Comparison of ENCODE assay signal across 8 mouse cellular contexts in the genomic region with DNA sequence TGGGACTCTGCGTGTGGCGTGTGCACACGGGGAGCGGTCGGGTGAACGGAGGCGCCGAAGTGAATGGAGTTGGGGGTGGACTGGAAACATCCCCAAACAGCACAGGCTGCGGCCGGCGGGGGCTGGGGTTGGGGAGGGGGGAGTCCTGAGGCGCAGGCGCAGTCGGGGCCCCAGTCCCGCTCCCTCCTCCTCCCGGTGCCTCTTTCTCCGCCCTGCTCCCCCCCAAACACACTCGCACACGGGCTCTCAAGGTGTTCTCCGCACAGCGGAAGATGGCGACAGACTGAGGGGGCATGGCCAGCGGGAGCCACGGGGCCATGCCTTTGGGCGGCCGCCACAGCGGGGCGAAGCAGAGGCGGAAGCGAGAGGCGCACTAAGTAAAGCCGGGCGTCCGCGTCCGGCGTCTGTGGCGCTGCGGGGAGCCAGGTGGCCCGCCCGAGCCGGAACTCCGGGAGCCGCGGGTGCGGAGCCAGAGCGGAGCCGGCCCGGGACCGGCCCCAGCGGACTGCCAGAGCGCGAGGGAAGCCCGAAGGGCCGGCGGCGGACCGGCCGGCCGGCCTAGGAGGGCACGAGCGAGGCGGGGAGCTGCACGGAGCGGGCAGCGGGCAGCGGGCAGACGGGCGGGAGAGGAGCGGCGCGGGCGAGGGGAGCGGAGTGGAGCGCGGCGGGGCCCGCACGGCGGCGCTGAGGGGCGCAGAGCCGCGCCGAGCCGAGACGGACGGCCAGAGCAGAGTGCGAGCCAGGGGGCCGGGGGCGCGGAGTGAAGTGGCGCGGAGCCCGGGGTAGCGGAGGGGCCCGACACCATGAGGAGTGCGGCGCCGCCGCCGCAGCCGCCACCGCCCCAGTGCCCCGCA. TPM values are rescaled to one million over a fixed set of nuclear protein-coding genes. Genes with fewer than 3 reads are reported as not detected.
A peak's percentile ranks its signal among the peaks of the same experiment; 100 is the strongest.
DNase-seq lines count a peak whose midpoint lies in the region; ATAC-seq lines count a peak whose summit lies in the region.
"Had no signal": no experiment of that assay in that cellular context is flagged by ENCODE, and none has a peak within 500 bp of the region (broad histone marks: within the 10 kb centered on the region; RNA-seq: fewer than 3 reads in every experiment).

No protein-coding gene starts in this region.

- H3K27ac ChIP-seq in embryonic facial prominence, embryonic 15.5 days (replicated peaks), result no peak overlapping the region
- H3K27ac ChIP-seq in limb, embryonic 10.5 days, result peak overlapping the region; percentile 53
- H3K27ac ChIP-seq in neural tube, embryonic 11.5 days (ENCODE audit: low read depth, low read length), result peak overlapping the region; percentile 34; the same call in 1 of the 2 replicates

- H3K4me3 ChIP-seq in embryonic facial prominence, embryonic 15.5 days (replicated peaks), result peak overlapping the region; percentile 53
- H3K4me3 ChIP-seq in limb, embryonic 10.5 days, result peak overlapping the region; percentile 58
- H3K4me3 ChIP-seq in neural tube, embryonic 11.5 days (ENCODE audit: low read depth, low read length), result peak overlapping the region; percentile 52
- H3K4me3 ChIP-seq: erythroblast, embryonic 14.5 days had no signal

- peak; percentile 72; the same call in 1 of the 2 replicates for ATAC-seq in embryonic facial prominence, embryonic 15.5 days (ENCODE audit: insufficient number of reproducible peaks, low FRiP score, low TSS enrichment, low read depth)
- peak; percentile 71 for ATAC-seq in neural tube, embryonic 11.5 days (ENCODE audit: insufficient read depth, low FRiP score, low TSS enrichment)

- 20% methylated on average over 62 of the region's 105 CpGs for WGBS in embryonic facial prominence, embryonic 15.5 days
- 40% methylated on average over 95 of the region's 105 CpGs for WGBS in limb, embryonic 10.5 days
- WGBS in neural tube, embryonic 11.5 days, result 21% methylated on average over 43 of the region's 105 CpGs

- peak; percentile 38 for DNase-seq in MN1 (ENCODE audit: low spot score)
- DNase-seq in adrenal gland, adult 8-10 months, result peak; percentile 11
- peak; percentile 27 for DNase-seq in kidney, adult 11 months
- peak; percentile 62 for DNase-seq in limb, embryonic 10.5 days (ENCODE audit: low spot score)
- DNase-seq in neural tube, embryonic 11.5 days (ENCODE audit: low spot score), result peak; percentile 64
- DNase-seq in urinary bladder, adult 2 months (ENCODE audit: low spot score), result no peak

- H3K9me3 ChIP-seq in embryonic facial prominence, embryonic 15.5 days (replicated peaks), result no peaks in the 10 kb centered on the region
- H3K9me3 ChIP-seq in limb, embryonic 10.5 days (replicated peaks), result no peaks in the 10 kb centered on the region
- no peaks in the 10 kb centered on the region for H3K9me3 ChIP-seq in neural tube, embryonic 11.5 days (ENCODE audit: control insufficient read depth, low read length)

- H3K9ac ChIP-seq in embryonic facial prominence, embryonic 15.5 days, result no peak overlapping the region; the same call in 1 of the 2 replicates
- peak overlapping the region; percentile 54 for H3K9ac ChIP-seq in neural tube, embryonic 11.5 days (ENCODE audit: low read length)

- peaks cover 50% of the 10 kb centered on the region for H3K27me3 ChIP-seq in embryonic facial prominence, embryonic 15.5 days
- H3K27me3 ChIP-seq in limb, embryonic 10.5 days (ENCODE audit: low read depth, poor library complexity, severe bottlenecking), result peaks cover 92% of the 10 kb centered on the region
- H3K27me3 ChIP-seq in neural tube, embryonic 11.5 days (ENCODE audit: control insufficient read depth, insufficient read depth, low read length), result peaks cover 8% of the 10 kb centered on the region

- H3K36me3 ChIP-seq in embryonic facial prominence, embryonic 15.5 days, result no peaks in the 10 kb centered on the region
- H3K36me3 ChIP-seq in limb, embryonic 10.5 days, result no peaks in the 10 kb centered on the region
- H3K36me3 ChIP-seq in neural tube, embryonic 11.5 days (ENCODE audit: control insufficient read depth, insufficient read depth, low read length), result no peaks in the 10 kb centered on the region

- peak overlapping the region; percentile 71 for H3K4me2 ChIP-seq in embryonic facial prominence, embryonic 15.5 days (replicated peaks)
- H3K4me2 ChIP-seq in neural tube, embryonic 11.5 days (ENCODE audit: low read depth), result peak overlapping the region; percentile 58

- H3K4me1 ChIP-seq in embryonic facial prominence, embryonic 15.5 days, result 0 out of 2 replicates have a peak, but pooled peaks cover 5% of the 10 kb centered on the region
- peaks cover 12% of the 10 kb centered on the region for H3K4me1 ChIP-seq in limb, embryonic 10.5 days
- no peaks in the 10 kb centered on the region for H3K4me1 ChIP-seq in neural tube, embryonic 11.5 days (ENCODE audit: control insufficient read depth, insufficient read depth, low read length)

RNA-seq across cellular contexts. Expression of a gene that starts 0.7 kb away (rescaled TPM):
- 1 to 10 TPM; 4.3 to 6.0 (median 5.1) TPM for total RNA-seq in adrenal gland, adult 8-10 months (2022)
- polyA plus RNA-seq in embryonic facial prominence, embryonic 15.5 days (2015; fragmentation: Nextera tagmentation; extraction: Ambion mirVana), result 0.39 and 0.47 TPM in 2 replicates
- polyA plus RNA-seq in limb, embryonic 10.5 days (2016; fragmentation: Nextera tagmentation; extraction: Ambion mirVana), result 0.13 and 0.14 TPM in 2 replicates
- 1.0 and 1.6 TPM in 2 replicates for polyA plus RNA-seq in neural tube, embryonic 11.5 days (2014; fragmentation: Nextera tagmentation; extraction: Ambion mirVana)
- polyA plus RNA-seq in urinary bladder, adult 2 months (2012; rRNA removed), result 0.08 and 0.13 TPM in 2 replicates
- polyA plus RNA-seq: erythroblast, embryonic 14.5 days had no signal
